Mouse (Mus musculus) megakaryocyte, embryonic 14.5 days (primary cell): ENCODE data around the gene Zfp384. TPM values are rescaled to one million over a fixed set of nuclear protein-coding genes. Genes with fewer than 3 reads are reported as not detected.
"Not testable (repeated sequence)": the region's sequence is repeated elsewhere in the genome, so short reads cannot be mapped to it uniquely, and the experiment has no call there.

Source experiments
- H3K27me3 ChIP-seq: replicated peaks from 2 replicates; pipeline ENCODE3; 2012; ENCODE audit warnings: inconsistent platforms
- H3K36me3 ChIP-seq: replicated peaks from 2 replicates; pipeline ENCODE3; 2012; ENCODE audit warnings: low read length, inconsistent platforms, mixed read lengths
- H3K4me1 ChIP-seq: 2 replicates; pipeline ENCODE4 v1.6.1; 2012; ENCODE audit warnings: inconsistent platforms
- H3K4me3 ChIP-seq: replicated peaks from 2 replicates; pipeline ENCODE3; 2012; ENCODE audit warnings: moderate library complexity, mild to moderate bottlenecking, inconsistent platforms
- H3K9me3 ChIP-seq: 2 replicates; pipeline ENCODE4 v1.6.1; 2012; ENCODE audit warnings: inconsistent platforms
- FLI1 ChIP-seq: IDR thresholded peaks from 2 replicates; pipeline ENCODE4 v1.6.1; 2012; ENCODE audit warnings: low read length, inconsistent platforms, mixed read lengths
- GATA1 ChIP-seq: IDR thresholded peaks from 3 replicates; pipeline ENCODE4 v1.6.1; 2012; ENCODE audit warnings: mixed read lengths, low read length, inconsistent platforms, borderline replicate concordance
- polyA plus RNA-seq: library from polyadenylated mRNA; stranded (reverse); fragments of >175 nt; gene quantifications from 2 replicates; pipeline ENCODE4 v1.2.3, GENCODE M21; 2012; ENCODE audit warnings: low replicate concordance; ENCODE audit not compliant: insufficient read depth

The Zfp384 gene
- polyA plus RNA-seq, 1 experiment: 21.5 TPM

DNA sequence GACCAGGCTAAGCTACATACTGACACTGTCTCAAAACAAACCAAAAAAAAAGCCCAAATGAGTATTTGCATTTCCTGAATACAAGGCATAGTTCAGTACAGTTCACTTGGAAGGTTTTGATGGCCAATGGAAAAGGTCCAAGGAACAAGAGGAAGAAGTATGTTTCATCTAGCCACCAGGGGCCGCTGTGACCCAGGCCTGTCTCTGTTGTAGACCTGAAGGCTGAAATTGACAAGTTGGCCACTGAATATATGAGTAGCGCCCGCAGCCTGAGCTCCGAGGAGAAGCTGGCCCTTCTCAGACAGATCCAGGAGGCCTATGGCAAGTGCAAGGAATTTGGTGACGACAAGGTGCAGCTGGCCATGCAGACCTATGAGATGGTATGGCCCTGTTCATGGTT is 37.7 kb downstream of the Zfp384 start:
- no peaks in the 10 kb centered on the region for H3K27me3 ChIP-seq
- TF ChIP-seq GATA1 (no peak), FLI1 (no peak)
- peaks cover 89% of the 10 kb centered on the region for H3K36me3 ChIP-seq
- H3K4me1 ChIP-seq: peaks cover 49% of the 10 kb centered on the region
- no peak overlapping the region for H3K4me3 ChIP-seq
- H3K9me3 ChIP-seq: no peaks in the 10 kb centered on the region

DNA sequence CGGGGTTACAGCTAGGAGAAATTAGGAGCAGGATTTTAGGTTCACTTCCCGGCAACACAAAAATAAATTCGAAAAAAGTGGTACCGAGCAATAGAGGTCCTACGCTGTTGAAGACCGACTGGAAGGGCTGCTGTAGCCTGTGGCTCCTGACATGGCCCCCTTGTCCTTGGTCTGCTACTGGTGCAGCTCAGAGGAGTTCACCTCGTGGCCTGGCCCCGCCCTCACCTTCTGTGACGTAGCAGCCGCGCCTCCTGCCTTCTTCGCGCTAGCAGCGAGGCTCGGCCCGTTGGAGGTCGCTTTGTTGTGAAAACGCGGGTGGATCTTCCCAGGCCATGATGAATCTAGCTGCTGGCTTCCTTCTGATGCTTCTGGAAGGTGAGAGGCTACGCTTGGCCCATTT is 40.7 kb downstream of the Zfp384 start, which contains the start of gene Acrbp:
Acrbp (plus strand) TSS at position 12 of the 400 bp plus-strand sequence.
- Histone ChIP-seq H3K36me3 (peaks cover 95% of the 10 kb centered on the region), H3K4me3 (no peak within 1 kb of the TSS), H3K27me3 (no peaks in the 10 kb centered on the region), H3K9me3 (no peaks in the 10 kb centered on the region), H3K4me1 (peaks cover 41% of the 10 kb centered on the region)
- TF ChIP-seq GATA1: no peak
- TF ChIP-seq FLI1: no peak

DNA sequence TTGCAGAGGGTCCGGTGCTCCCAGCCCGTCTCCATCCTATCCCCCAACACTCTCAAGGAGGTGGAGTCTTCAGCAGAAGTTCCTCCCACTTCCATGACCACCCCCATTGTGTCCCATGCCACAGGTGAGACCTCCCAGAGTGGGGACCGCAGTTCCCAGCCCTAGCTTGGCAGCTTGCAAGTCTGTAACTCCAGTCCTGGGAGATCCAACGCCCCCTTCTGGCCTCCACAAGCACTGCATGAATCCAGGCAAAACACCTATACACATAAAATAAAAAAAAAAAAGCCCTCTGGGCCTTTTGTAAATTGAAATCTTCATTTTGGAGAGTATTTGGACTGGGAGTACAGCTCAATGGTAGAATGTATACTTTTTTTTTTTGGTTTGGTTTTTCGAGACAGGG is 42.3 kb downstream of the Zfp384 start:
- peaks cover 42% of the 10 kb centered on the region for H3K4me1 ChIP-seq
- H3K9me3 ChIP-seq: no peaks in the 10 kb centered on the region

DNA sequence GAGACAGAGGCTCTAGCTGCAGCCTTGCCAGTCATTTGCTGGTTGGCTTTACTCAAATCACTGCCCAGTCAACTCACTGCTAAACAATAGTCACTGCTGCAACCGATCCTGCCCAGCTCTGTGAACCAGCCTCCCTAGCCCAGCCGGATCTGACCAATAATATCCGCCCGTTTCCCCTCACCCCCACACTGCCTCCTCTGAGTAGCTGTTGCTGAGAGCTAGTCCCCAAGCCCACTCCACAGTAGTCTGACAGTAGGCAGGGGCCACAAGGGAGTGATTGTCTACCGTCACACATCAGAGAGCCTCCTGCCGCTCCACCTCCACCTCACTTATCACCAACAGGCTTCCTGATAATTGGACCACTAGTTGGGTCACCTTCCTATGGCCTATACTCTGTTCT is 52.5 kb downstream of the Zfp384 start:
- peaks cover 10% of the 10 kb centered on the region for H3K27me3 ChIP-seq
- H3K4me1 ChIP-seq: peaks cover 18% of the 10 kb centered on the region
- no peak for TF ChIP-seq FLI1
- TF ChIP-seq GATA1: no peak
- H3K4me3 ChIP-seq: no peak overlapping the region
- H3K9me3 ChIP-seq: peaks cover 9% of the 10 kb centered on the region
- H3K36me3 ChIP-seq: peaks cover 5% of the 10 kb centered on the region

More for the DNA sequence above, 42.3 kb downstream of the Zfp384 start:
- peaks cover 94% of the 10 kb centered on the region for H3K36me3 ChIP-seq
- no peak overlapping the region for H3K4me3 ChIP-seq
- H3K27me3 ChIP-seq: no peaks in the 10 kb centered on the region
- TF ChIP-seq GATA1 (no peak), FLI1 (no peak)

DNA sequence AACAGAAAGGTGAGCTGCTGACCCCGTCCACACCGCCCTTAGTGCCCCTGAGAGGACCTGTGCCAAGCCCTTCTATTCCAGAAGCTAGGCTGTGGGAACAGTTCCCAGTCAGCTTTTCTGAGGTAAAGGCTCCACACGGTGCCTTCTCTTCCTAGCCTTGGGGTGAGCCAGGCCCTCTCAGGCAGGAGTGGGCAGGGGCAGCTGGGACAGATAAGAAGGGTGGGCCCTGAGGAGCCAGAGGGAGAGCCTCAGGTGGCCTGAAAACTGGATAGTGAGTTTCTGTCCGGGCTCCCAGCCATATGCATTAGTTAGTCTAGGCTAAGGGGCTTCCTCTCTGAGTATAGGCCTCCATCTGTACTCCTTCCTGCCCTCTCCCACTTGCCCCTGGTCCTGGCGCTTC is 53.6 kb downstream of the Zfp384 start:
- Histone ChIP-seq H3K4me1 (peaks cover 22% of the 10 kb centered on the region), H3K36me3 (peaks cover 3% of the 10 kb centered on the region), H3K27me3 (peaks cover 13% of the 10 kb centered on the region), H3K9me3 (peaks cover 9% of the 10 kb centered on the region), H3K4me3 (no peak overlapping the region)
- no peak for TF ChIP-seq FLI1

GRCm38 (mm10) chr6:125063906-125064305 is 55.0 kb downstream of the Zfp384 start:
- Histone ChIP-seq H3K27me3 (peaks cover 22% of the 10 kb centered on the region), H3K4me3 (no peak overlapping the region), H3K36me3 (no peaks in the 10 kb centered on the region), H3K4me1 (peaks cover 9% of the 10 kb centered on the region), H3K9me3 (peaks cover 9% of the 10 kb centered on the region)
- TF ChIP-seq GATA1 (no peak), FLI1 (no peak)

- peaks cover 27% of the 10 kb centered on the region for H3K27me3 ChIP-seq
- not testable (repeated sequence) for H3K36me3 ChIP-seq, H3K4me3 ChIP-seq, H3K9me3 ChIP-seq
- H3K4me1 ChIP-seq: peaks cover 15% of the 10 kb centered on the region
These were observed 56.3 kb downstream of the Zfp384 start for GRCm38 (mm10) chr6:125065223-125065622.

- peaks cover 18% of the 10 kb centered on the region for H3K27me3 ChIP-seq
- H3K9me3 ChIP-seq: peaks cover 9% of the 10 kb centered on the region
- H3K4me1 ChIP-seq: peaks cover 32% of the 10 kb centered on the region
- TF ChIP-seq FLI1 (no peak), GATA1 (no peak)
- no peak within 1 kb of the TSS for H3K4me3 ChIP-seq
- H3K36me3 ChIP-seq: no peaks in the 10 kb centered on the region
These were observed 58.6 kb downstream of the Zfp384 start, which contains the start of gene Lpar5 for GRCm38 (mm10) chr6:125067571-125067995. Gene Lpar5 (plus strand): TSS chr6:125067920.

DNA sequence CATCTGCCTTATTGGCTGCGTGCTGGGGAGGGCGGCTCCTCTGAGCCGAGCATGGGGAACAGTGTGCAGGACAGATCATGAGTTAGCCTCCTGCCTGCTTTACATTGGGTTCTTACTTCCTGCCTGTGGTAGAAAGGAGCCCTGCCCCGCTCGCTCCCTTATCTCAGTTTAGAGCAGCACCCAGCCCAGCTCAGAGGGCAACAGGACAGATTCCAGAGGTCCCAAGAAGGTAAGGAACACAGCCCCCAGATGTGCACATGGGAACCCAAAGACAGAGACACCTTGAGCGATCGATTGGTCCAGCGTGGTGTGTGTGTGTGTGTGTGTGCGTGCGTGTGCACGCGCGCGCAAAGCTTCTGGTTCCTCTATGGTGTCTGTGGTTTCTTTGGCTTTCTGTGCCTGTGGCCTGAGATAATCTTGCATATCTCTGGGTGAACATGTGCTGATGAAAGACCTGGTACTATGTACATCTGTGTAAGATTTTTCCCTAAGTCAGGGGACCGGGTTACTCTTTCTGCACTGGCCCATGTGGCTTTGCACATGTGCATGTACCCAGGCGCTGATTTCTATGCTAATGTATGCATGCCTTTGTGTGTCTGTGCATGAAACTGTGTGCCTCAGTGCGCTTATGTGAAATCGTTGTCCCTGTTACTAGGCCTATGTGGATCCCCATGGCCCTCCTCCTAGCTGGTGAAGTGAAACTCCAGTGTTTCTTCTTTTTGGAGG is 62.4 kb downstream of the Zfp384 start:
- Histone ChIP-seq H3K36me3 (no peaks in the 10 kb centered on the region), H3K27me3 (peaks cover 24% of the 10 kb centered on the region), H3K4me3 (peak overlapping the region; percentile 88), H3K9me3 (no peaks in the 10 kb centered on the region), H3K4me1 (peaks cover 37% of the 10 kb centered on the region)
- TF ChIP-seq GATA1: no peak
- no peak for TF ChIP-seq FLI1

GRCm38 (mm10) chr6:125071896-125072279 is 62.9 kb downstream of the Zfp384 start:
- Histone ChIP-seq H3K9me3 (no peaks in the 10 kb centered on the region), H3K4me1 (peaks cover 37% of the 10 kb centered on the region), H3K4me3 (peak overlapping the region; percentile 88), H3K27me3 (peaks cover 24% of the 10 kb centered on the region), H3K36me3 (no peaks in the 10 kb centered on the region)
- TF ChIP-seq GATA1 (no peak), FLI1 (no peak)

DNA sequence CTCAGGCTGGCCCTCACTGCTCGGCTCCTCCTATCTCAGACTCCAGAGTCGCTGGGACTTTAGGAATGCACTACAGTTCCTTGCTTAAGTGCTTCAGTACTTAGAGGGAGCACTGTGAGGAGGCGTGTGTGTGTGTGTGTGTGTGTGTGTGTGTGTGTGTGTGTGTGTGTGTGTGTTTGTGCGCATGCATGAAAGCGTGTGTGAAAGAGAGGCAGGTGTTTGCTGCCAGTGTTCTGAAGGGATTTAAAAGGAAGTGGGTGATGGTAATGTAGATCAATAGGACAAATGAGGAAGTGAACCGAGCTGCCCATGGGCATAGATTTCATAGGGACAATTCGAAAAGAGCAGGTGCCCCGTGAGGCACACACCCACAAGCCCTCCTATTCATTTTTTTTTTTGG is 64.9 kb downstream of the Zfp384 start:
- H3K4me1 ChIP-seq: peaks cover 32% of the 10 kb centered on the region
- H3K4me3 ChIP-seq: no peak overlapping the region
- TF ChIP-seq FLI1 (no peak), GATA1 (no peak)
- H3K36me3 ChIP-seq: no peaks in the 10 kb centered on the region
- H3K27me3 ChIP-seq: peaks cover 15% of the 10 kb centered on the region
- H3K9me3 ChIP-seq: no peaks in the 10 kb centered on the region
